Mouse (Mus musculus) layer of hippocampus, postnatal 25 days (tissue): ENCODE results near the gene Man1b1. TPM values are rescaled to one million over a fixed set of nuclear protein-coding genes. Genes with fewer than 3 reads are reported as not detected.
A peak's percentile ranks its signal among the peaks of the same experiment; 100 is the strongest.

Experiments
- DNase-seq, 2 experiments: peaks; one replicate each; pipeline ENCODE4 v3.0.0; 2022; ENCODE audit warnings: mixed read lengths in 2 of 2, low spot score in 1 of 2; ENCODE audit errors: extremely low spot score in 1 of 2
- total RNA-seq, 2 experiments: library from RNA; stranded (reverse); gene quantifications; 2 replicates each; pipeline ENCODE4 v1.2.3; 2021

The Man1b1 gene
- total RNA-seq, 2 experiments from 2014 or later = 53.7 to 56.1 TPM

GRCm38 (mm10) chr2:25304657-25305541 lies 27.2 kb upstream of the Man1b1 start:
- no peak for DNase-seq

DNA sequence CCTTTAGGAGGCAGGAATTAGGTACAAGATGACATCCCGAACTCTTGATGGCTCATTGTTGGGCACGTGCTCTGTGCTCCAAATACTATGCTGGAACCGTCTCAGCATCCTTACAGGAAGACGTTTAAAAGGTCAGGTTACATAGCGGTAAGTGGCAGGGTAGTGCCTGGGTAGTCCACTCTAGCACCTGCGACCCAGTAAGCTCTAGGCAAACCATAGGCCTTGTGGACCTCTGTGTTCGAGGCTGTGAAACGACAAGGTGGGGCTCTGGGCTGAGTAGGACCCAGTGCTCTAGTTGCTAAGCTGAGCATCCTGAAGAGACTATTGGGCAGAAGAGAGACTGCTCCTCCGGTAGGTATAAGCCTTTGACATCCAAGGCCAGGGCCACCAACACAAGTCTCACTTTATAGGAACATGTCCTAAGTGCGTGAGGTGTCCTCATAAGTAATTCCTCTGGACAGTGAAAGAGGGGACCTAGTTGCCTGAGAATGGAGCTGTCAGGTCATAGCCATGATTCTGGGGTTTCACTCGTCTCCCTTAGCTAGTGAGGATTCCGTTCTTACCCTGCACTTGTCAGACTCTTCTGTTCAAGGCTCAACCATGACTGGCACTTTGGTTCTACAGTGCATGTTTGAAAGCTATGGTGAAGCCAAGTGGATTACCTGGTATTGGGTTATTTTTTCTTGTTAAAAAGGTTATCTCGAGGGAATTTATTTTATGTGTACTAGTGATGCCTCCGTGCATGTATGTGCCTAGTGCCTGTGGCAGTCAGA lies 26.4 kb upstream of the Man1b1 start:
- DNase-seq = no peak

GRCm38 (mm10) chr2:25310180-25310579 lies 22.0 kb upstream of the Man1b1 start:
- no peak for DNase-seq

DNA sequence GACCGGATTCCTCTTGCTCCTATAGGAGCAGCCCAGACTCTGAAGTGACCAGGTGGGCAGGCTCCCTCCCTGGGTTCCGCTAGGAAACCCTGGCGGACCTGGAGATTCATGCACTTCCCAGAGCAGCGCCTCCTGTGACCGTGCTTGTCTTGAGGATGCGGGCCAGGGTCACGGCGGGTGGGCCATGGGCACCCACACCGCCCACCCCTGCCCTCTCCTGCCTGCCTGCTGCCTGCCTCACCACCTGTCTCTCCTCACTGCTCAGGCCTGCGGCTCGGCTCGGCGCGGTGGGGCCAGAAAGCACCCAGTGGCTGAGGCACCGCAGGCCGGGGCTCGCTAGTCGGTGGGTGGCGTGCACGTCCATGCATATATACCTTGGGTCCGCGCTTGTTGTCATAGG lies 21.2 kb upstream of the Man1b1 start:
- no peak for DNase-seq

DNA sequence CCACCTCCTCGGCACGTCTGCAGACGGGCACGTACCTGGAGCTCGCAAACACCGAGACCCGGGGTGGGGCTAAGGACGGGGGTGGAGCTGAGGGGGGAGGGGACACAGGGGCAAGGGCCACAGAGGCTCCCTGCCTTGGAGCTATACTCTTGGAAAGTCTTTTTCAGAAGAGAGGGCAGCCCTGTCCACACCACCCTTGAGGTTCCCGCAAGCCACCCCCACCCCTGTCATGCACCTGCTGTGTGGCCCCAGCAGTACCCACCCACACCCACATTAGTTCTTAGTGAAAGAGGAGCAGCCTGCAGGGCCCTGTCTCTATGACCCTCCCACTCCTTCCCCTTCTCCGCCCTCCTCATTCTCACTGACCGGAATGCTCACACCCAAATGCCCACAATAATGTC lies 20.6 kb upstream of the Man1b1 start:
- DNase-seq = no peak

GRCm38 (mm10) chr2:25318119-25318966 lies 13.8 kb upstream of the Man1b1 start:
- DNase-seq = no peak

GRCm38 (mm10) chr2:25318971-25319773 lies 13.0 kb upstream of the Man1b1 start, which contains the start of gene Grin1:
Gene Grin1, minus strand, starts transcription at chr2:25319187.
- DNase-seq = peak; percentile 76 to 81

DNA sequence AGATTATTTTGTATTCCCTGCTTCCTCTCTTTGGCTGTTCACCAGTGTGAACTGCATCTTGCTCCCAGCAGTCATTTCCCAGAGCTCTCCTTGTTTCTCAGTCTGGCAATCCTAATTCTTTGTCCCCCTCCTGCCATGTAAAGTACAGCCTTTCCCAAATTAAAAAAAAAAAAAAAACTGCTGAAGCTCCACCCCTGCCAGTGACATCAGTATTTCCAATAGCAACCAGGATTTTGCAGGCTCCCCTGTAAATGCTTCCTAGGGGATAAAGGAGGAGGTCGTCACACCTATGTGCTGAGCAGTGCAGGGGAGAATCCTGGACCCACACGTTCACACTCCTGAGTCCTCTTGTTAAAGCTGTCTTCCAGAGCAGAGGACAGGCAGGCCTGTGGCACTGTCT lies 12.1 kb upstream of the Man1b1 start:
- DNase-seq = no peak

- DNase-seq = no peak
These were observed 6.1 kb upstream of the Man1b1 start for GRCm38 (mm10) chr2:25326036-25326435.

GRCm38 (mm10) chr2:25328440-25328839 lies 3.7 kb upstream of the Man1b1 start:
- DNase-seq = no peak

- DNase-seq = no peak
These were observed 668 bp upstream of the Man1b1 start for GRCm38 (mm10) chr2:25331470-25331869.

- DNase-seq = no peak
These were observed 1.4 kb downstream of the Man1b1 start for GRCm38 (mm10) chr2:25333569-25333968.

DNA sequence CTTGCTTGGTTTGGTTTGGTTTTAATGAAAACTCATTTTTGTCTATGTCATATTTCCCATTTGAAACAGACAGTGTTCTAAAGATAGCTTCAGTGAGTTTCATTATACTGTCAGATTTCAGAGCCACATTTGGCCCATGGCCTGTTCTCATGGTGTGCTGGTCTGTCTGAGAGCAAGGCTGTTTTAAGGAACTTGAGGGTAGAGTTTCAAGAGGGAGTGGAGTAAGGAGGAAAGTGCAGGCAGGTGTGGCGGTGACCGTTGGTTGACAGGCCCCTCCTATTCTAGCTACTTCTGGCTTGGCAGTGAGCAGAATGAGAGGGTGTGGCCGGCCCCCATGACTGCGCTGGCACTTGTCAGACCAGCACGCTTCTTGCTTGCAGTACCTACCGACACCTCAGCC lies 6.2 kb downstream of the Man1b1 start:
- DNase-seq = no peak

GRCm38 (mm10) chr2:25348162-25348561 lies 16.0 kb downstream of the Man1b1 start:
- DNase-seq = no peak

DNA sequence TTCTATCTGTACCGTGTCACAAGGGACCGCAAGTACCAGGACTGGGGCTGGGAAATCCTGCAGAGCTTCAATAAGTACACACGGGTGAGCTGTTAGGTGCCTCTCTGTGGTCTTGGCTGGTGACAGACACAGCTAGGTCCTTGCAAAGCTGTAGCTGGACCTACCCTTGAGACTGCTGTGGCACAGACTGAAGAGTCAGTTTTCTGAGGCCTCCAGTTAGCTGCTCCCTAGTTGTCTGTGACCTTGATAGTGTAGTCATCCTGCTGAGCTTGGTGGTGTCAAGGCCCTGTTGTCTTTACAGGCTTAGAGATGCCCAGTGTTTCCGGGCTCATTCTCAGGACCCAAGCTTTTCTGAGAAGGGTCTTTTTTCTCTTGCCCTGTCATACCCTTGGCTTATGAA lies 17.4 kb downstream of the Man1b1 start:
- DNase-seq = no peak

DNA sequence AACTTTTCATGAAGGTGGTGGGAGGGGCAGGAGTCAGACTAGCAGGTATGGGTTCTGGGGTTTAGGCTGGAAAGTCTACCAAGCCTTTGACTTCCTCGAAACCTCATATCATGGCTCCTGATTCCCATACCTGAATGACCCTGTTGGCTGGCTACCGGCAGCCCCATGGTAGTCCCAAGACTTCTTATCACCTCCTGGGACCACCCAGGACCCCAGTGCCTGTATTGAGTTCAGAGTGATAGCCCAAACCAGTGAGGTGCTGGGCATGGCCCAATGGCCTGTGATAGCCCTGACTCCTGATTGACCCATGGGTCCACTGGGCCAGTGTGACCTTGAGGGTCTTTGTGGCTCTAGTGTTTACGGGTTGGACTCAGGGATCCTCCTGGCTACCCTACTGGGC lies 18.6 kb downstream of the Man1b1 start:
- no peak for DNase-seq

DNA sequence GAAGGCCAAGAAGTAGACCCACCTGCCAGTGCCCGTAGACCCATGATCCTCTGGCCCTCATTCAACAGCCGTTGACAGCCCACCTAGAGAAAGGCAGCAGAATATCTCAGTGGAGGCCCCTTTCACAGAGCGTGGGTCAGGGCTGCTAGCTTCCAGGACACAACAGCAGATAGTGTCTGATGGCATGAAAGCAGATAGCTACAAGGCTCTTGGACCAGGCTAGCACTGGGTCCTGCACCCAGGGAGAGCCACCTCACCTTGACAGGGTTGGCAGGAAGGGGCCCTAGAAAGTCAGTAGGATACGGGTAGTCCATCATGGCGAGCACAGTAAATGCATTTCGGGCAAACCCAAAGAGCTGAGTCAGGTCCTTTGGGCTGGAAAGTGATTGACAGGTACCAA lies 22.1 kb downstream of the Man1b1 start:
- DNase-seq = no peak

DNA sequence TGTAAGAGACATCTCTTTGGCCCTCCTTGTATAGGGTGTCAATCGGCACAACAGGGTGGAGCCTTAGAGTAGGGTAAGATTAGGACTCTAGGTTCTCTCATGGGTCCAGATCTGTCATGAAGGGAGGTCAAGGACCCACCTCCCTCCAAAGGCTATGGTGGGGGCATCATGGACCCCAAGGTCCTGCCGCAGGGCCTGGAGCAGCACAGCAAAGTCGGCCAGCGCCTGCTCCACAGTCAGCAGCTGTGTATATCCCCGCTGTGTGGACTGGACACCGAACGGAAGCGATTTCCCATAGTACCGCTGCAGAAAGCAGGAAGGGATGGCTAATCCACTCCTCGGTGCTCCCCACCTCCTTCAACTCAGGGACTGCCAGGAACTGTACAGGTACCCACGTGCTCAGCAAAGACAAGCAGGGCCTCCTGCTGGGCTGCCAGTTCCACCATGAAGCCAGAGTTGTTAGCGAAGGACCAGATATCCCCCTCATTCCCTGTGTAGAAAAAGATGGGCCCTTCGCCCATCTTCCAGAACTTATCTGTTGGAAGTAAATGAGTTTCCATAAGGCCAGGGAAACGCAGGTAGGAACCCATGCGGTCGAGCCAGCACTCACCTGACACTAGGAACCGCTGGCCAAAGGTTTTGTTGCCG lies 23.4 kb downstream of the Man1b1 start:
- DNase-seq = no peak
